In the genomic region with DNA sequence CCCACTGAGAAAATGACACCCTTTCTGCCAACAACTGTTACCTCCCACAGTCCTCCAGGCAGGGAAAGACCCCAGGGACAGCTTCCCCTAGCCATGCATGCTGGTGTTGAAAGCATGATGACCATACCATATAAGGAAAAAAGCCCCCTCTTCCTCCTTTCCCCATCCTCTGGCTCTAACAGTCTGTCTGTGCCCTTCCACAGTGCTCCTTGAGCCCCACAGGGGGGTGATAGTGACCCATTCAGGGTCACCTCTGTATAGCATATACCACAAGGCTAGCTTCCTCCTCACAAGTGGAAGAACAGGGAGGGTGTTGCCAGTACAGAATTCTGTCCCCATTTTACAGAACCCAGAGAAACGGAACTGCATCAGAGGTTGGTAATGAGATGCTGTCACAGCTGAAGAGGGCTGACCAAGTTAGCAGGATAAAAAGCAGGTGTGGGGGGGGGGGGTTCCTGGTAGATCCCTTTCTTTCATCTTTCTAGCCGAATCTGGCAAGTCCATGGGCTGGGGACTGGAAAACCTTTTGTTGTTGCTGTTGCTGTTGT, we compare ENCODE assay signal across 11 mouse cellular contexts.
"Had no signal": no experiment of that assay in that cellular context is flagged by ENCODE, and none has a peak within 500 bp of the region (broad histone marks: within the 10 kb centered on the region; RNA-seq: fewer than 3 reads in every experiment).

No protein-coding gene starts in this region.

- DNase-seq: kidney, adult 9 months; kidney, postnatal 14 days; left cerebral cortex, postnatal 4 days; lung, adult 18-20 months; right cerebral cortex, postnatal 4 days; thymus, postnatal 4 days had no signal

- H3K27me3 ChIP-seq: limb, embryonic 13.5 days; neural tube, embryonic 15.5 days; stomach, embryonic 15.5 days had no signal

- H3K4me2 ChIP-seq: limb, embryonic 13.5 days; neural tube, embryonic 15.5 days; stomach, embryonic 15.5 days had no signal

- H3K9ac ChIP-seq: limb, embryonic 13.5 days; liver, embryonic 14.5 days; neural tube, embryonic 15.5 days; stomach, embryonic 15.5 days had no signal

- H3K36me3 ChIP-seq: neural tube, embryonic 15.5 days; stomach, embryonic 15.5 days had no signal

- H3K27ac ChIP-seq: limb, embryonic 13.5 days; liver, embryonic 14.5 days; neural tube, embryonic 15.5 days; stomach, embryonic 15.5 days had no signal

- H3K9me3 ChIP-seq: limb, embryonic 13.5 days; neural tube, embryonic 15.5 days; stomach, embryonic 15.5 days had no signal

- H3K4me3 ChIP-seq: limb, embryonic 13.5 days; myocyte; neural tube, embryonic 15.5 days; stomach, embryonic 15.5 days had no signal

- H3K4me1 ChIP-seq: stomach, embryonic 15.5 days had no signal
